Mouse (Mus musculus): ENCODE data around the gene Ace3. TPM values are rescaled to one million over a fixed set of nuclear protein-coding genes. Genes with fewer than 3 reads are reported as not detected.

Ace3 gene
- polyA plus RNA-seq, 1 experiment from 2014 or later = not detected

DNA sequence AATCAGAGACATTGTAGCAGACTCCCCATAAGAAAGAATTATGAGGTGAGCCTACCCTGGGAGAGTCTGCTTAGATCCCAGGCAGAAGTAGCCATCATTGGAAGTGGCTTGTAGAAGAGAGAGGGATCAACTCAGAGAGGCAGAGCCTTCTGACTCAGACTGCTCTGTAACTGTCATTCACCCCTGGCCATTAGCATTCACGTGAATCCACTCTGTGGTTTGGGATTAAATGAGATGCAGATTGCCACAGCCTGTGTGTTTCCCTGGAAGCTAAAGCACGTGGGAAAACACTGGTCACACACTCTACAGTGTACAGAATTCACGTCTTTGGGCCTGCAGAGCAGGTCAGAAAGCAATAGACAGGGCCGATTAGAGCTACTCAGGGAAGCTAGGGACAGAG, 10.0 kb upstream of the Ace3 start:
- no peak for ATAC-seq (ENCODE audit: insufficient number of reproducible peaks, low FRiP score, low TSS enrichment, low read depth)
- Histone ChIP-seq H3K4me2 (no peak overlapping the region), H3K4me1 (no peaks in the 10 kb centered on the region), H3K27ac (no peak overlapping the region), H3K9me3 (no peaks in the 10 kb centered on the region), H3K9ac (no peak overlapping the region), H3K36me3 (no peaks in the 10 kb centered on the region), H3K4me3 (no peak overlapping the region), H3K27me3 (no peaks in the 10 kb centered on the region; the same call in 1 of the 2 replicates)
- 68% methylated on average over 4 of the region's 4 CpGs for WGBS

DNA sequence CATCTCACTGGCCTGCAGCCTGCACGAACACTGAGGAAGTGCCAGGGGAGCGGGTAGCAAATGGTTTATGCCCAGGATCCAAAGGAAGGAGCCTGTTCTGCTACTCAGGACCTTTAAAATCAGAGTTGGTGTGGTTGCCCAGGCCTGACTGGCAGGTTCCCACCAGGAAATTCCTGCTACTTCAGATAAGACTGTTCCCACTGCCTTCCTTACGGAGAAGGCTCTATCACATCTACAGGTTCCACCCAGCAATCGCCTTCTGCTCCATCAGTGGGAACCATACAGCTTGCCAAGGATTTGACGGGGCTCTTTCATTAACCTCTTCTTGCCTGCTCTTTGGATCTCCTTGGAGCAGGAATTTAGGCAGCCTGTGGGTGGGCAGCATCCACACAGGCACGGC, 7.0 kb upstream of the Ace3 start:
- H3K9ac ChIP-seq = no peak overlapping the region
- H3K36me3 ChIP-seq = no peaks in the 10 kb centered on the region
- 73% methylated on average over 6 of the region's 6 CpGs for WGBS
- no peak for ATAC-seq (ENCODE audit: insufficient number of reproducible peaks, low FRiP score, low TSS enrichment, low read depth)
- H3K27me3 ChIP-seq = no peaks in the 10 kb centered on the region; the same call in 1 of the 2 replicates
- no peak overlapping the region for H3K4me3 ChIP-seq
- H3K9me3 ChIP-seq = no peaks in the 10 kb centered on the region
- H3K4me1 ChIP-seq = no peaks in the 10 kb centered on the region
- H3K4me2 ChIP-seq = no peak overlapping the region
- H3K27ac ChIP-seq = no peak overlapping the region

DNA sequence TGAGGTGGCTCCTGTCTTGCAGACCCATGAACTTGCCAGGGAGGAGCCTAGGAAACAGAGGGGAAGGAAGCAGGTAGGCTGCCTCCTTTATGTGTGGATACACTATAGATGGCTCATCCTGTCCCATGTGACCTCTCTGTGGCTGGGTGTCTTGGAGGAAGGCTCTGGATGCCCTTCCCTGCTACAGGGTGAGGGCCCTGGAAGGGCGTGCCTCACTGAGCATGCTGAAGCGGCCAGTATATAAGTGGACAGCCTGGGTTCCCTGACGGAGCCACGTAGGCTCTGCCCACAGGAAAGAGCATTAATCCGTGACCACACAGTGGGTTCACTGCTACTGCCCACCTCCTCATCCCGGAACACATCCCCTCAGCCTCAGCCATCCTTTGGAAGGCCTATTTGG, 5.0 kb upstream of the Ace3 start:
- ATAC-seq (ENCODE audit: insufficient number of reproducible peaks, low FRiP score, low TSS enrichment, low read depth) = no peak
- H3K9ac ChIP-seq = no peak overlapping the region
- H3K4me3 ChIP-seq = no peak overlapping the region
- H3K27me3 ChIP-seq = no peaks in the 10 kb centered on the region; the same call in 1 of the 2 replicates
- 80% methylated on average over 6 of the region's 6 CpGs for WGBS
- no peaks in the 10 kb centered on the region for H3K9me3 ChIP-seq
- no peak overlapping the region for H3K27ac ChIP-seq
- H3K4me2 ChIP-seq = no peak overlapping the region
- no peaks in the 10 kb centered on the region for H3K4me1 ChIP-seq
- no peaks in the 10 kb centered on the region for H3K36me3 ChIP-seq

DNA sequence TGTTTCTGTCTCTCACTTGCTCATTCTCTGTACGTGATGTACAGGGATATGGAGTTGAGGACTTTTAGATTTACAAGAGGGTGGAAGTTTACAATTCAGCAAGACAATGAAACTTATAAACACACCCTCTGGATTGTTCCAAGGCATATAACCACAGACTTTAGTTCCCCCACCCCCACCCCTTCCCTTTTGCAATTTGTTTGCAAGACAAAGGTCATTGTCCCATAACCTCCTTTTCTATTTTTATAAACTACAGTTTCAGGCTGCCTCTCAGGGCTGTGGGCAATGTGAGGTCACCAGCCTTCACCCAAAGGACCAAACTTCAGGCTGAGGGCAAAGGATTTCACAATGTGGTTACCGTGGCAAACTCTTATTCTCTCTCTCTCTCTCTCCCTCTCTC, 4.2 kb upstream of the Ace3 start:
- WGBS = 64% methylated on average over 2 of the region's 2 CpGs
- no peak for ATAC-seq (ENCODE audit: insufficient number of reproducible peaks, low FRiP score, low TSS enrichment, low read depth)
- no peaks in the 10 kb centered on the region for H3K9me3 ChIP-seq
- H3K4me2 ChIP-seq = no peak overlapping the region
- no peaks in the 10 kb centered on the region; the same call in 1 of the 2 replicates for H3K27me3 ChIP-seq
- no peaks in the 10 kb centered on the region for H3K36me3 ChIP-seq
- no peaks in the 10 kb centered on the region for H3K4me1 ChIP-seq
- no peak overlapping the region for H3K27ac ChIP-seq
- no peak overlapping the region for H3K4me3 ChIP-seq
- no peak overlapping the region for H3K9ac ChIP-seq

- Histone ChIP-seq H3K27me3 (no peaks in the 10 kb centered on the region), H3K4me1 (no peaks in the 10 kb centered on the region), H3K9me3 (no peaks in the 10 kb centered on the region), H3K27ac (no peak overlapping the region), H3K4me2 (no peak overlapping the region), H3K9ac (no peak overlapping the region), H3K4me3 (no peak overlapping the region), H3K36me3 (no peaks in the 10 kb centered on the region)
- 89% methylated on average over 6 of the region's 6 CpGs for WGBS
- ATAC-seq (ENCODE audit: insufficient number of reproducible peaks, low FRiP score, low TSS enrichment, low read depth) = no peak
Measured at GRCm38 (mm10) chr11:106000062-106000461, 5.6 kb downstream of the Ace3 start.

DNA sequence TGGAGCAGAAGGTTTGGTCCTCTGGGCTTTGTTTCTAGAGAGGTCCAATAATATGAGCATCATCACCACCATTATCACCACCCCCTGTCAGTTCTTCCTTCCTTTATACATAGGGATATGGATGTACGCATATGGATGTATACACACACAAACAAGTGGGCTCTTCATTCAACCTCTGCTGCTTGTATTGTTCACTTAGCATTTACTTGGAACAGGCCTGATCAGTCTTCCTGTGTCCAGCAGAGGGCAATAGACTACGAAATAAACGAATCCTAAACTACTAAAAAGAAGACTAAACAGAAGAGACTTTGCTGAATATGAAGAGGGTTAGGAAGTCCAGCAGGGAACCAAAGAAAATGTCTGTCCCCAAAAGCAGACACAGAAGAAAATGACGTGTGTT, 7.2 kb downstream of the Ace3 start:
- H3K9ac ChIP-seq = no peak overlapping the region
- H3K36me3 ChIP-seq = no peaks in the 10 kb centered on the region
- no peak overlapping the region for H3K4me3 ChIP-seq
- H3K27me3 ChIP-seq = no peaks in the 10 kb centered on the region
- H3K27ac ChIP-seq = no peak overlapping the region
- H3K9me3 ChIP-seq = no peaks in the 10 kb centered on the region
- no peak for ATAC-seq (ENCODE audit: insufficient number of reproducible peaks, low FRiP score, low TSS enrichment, low read depth)
- no peak overlapping the region for H3K4me2 ChIP-seq
- 50% methylated on average over 4 of the region's 4 CpGs for WGBS
- no peaks in the 10 kb centered on the region for H3K4me1 ChIP-seq

GRCm38 (mm10) chr11:106004576-106004975, 10.1 kb downstream of the Ace3 start:
- H3K27me3 ChIP-seq = peaks cover 10% of the 10 kb centered on the region; the same call in 1 of the 2 replicates
- no peak overlapping the region for H3K27ac ChIP-seq
- no peak overlapping the region for H3K4me2 ChIP-seq
- H3K9me3 ChIP-seq = no peaks in the 10 kb centered on the region
- H3K36me3 ChIP-seq = no peaks in the 10 kb centered on the region
- no peak for ATAC-seq (ENCODE audit: insufficient number of reproducible peaks, low FRiP score, low TSS enrichment, low read depth)
- WGBS = 88% methylated on average over 1 of the region's 1 CpGs
- peaks cover 4% of the 10 kb centered on the region for H3K4me1 ChIP-seq
- H3K4me3 ChIP-seq = no peak overlapping the region
- H3K9ac ChIP-seq = no peak overlapping the region

DNA sequence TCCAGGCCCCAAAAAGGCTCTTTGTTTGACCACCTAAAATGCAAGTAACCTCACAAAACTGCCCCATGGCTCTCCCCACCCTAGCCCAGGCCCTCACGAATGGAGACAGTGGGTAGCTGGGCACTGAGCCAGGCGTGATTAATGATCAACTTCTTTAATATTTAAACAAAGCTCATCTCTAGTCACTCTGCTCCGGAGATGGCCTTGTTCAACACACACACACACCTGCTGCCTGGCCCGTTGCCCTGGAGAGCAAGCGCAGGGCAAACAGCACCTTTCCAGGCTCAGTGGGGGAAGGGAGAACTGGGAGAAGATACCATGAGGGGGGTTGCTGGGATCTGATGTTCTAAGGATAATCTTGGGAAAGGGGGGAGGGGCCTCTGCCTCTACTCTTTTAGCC, 11.5 kb downstream of the Ace3 start:
- Histone ChIP-seq H3K4me1 (peaks cover 4% of the 10 kb centered on the region), H3K9ac (no peak overlapping the region), H3K36me3 (no peaks in the 10 kb centered on the region), H3K9me3 (no peaks in the 10 kb centered on the region), H3K27ac (no peak overlapping the region), H3K27me3 (peaks cover 23% of the 10 kb centered on the region), H3K4me2 (no peak overlapping the region), H3K4me3 (no peak overlapping the region)
- 58% methylated on average over 5 of the region's 5 CpGs for WGBS
- no peak for ATAC-seq (ENCODE audit: insufficient number of reproducible peaks, low FRiP score, low TSS enrichment, low read depth)

DNA sequence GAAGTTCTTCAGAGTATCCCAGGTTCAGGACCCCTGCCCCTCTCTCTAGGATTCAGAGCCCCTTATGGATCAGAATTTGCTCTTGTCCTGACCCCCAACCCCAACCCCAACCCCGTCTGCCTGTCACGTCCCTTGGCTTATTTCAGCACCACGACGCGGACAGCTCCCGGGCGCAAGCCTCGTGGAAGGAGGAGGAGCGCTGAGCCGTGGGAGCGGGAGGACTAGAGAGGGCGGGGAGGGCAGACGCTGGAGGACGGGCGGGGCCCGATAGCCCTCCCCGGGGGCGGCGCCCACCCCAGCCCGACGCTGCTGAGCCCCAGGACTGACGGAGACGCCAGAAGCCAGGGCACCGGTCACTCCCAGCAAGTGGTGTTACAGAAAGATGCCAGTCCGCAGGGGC, 13.3 kb downstream of the Ace3 start, which contains the start of gene Kcnh6:
Kcnh6 (plus strand) TSS at position 304 of the 400 bp plus-strand sequence.
- WGBS = 0% methylated on average over 25 of the region's 25 CpGs
- Histone ChIP-seq H3K9ac (no peak within 1 kb of the TSS), H3K4me3 (peak within 1 kb of the TSS; percentile 27), H3K9me3 (no peaks in the 10 kb centered on the region), H3K27me3 (peaks cover 28% of the 10 kb centered on the region), H3K36me3 (no peaks in the 10 kb centered on the region), H3K4me1 (peaks cover 4% of the 10 kb centered on the region), H3K4me2 (peak within 1 kb of the TSS; percentile 66), H3K27ac (no peak within 1 kb of the TSS)
- ATAC-seq (ENCODE audit: insufficient number of reproducible peaks, low FRiP score, low TSS enrichment, low read depth) = 0 out of 2 replicates have a peak, but pooled peaks have one; percentile 16

DNA sequence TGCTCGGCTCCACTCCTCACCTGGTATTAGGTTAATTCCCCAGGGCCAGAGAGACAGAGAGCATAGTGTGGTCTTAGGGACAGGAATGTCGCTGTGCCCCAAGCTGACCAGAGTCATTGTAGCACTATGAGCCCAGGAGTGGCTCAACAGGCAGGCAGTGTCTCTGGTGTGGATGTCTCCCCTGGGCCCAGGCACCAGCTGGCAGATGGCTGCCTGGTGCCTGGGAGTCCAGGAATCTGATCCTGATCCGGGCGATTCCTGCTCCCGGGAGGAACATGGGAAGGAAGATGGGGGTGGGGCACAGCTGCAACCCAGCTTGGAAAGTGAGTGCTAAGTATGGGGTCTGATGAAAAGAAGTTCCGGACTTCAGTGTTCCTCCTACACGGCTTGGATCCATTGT, 18.2 kb downstream of the Ace3 start:
- no peak for ATAC-seq (ENCODE audit: insufficient number of reproducible peaks, low FRiP score, low TSS enrichment, low read depth)
- WGBS = 44% methylated on average over 7 of the region's 7 CpGs
- Histone ChIP-seq H3K9me3 (no peaks in the 10 kb centered on the region), H3K4me1 (peaks cover 12% of the 10 kb centered on the region), H3K36me3 (no peaks in the 10 kb centered on the region), H3K9ac (no peak overlapping the region), H3K27me3 (peaks cover 28% of the 10 kb centered on the region), H3K27ac (no peak overlapping the region), H3K4me2 (no peak overlapping the region), H3K4me3 (no peak overlapping the region)

- H3K27me3 ChIP-seq = peaks cover 26% of the 10 kb centered on the region
- peaks cover 8% of the 10 kb centered on the region; the same call in 1 of the 2 replicates for H3K4me1 ChIP-seq
- H3K9me3 ChIP-seq = no peaks in the 10 kb centered on the region
- H3K36me3 ChIP-seq = no peaks in the 10 kb centered on the region
- no peak overlapping the region for H3K4me3 ChIP-seq
- no peak overlapping the region for H3K27ac ChIP-seq
- no peak overlapping the region for H3K4me2 ChIP-seq
- 58% methylated on average over 11 of the region's 11 CpGs for WGBS
- no peak overlapping the region for H3K9ac ChIP-seq
- ATAC-seq (ENCODE audit: insufficient number of reproducible peaks, low FRiP score, low TSS enrichment, low read depth) = no peak
Measured at GRCm38 (mm10) chr11:106013556-106014225, 19.2 kb downstream of the Ace3 start.

GRCm38 (mm10) chr11:106016440-106016839, 22.0 kb downstream of the Ace3 start:
- peaks cover 16% of the 10 kb centered on the region for H3K4me1 ChIP-seq
- no peaks in the 10 kb centered on the region for H3K36me3 ChIP-seq
- no peak overlapping the region for H3K4me2 ChIP-seq
- 71% methylated on average over 5 of the region's 5 CpGs for WGBS
- H3K9ac ChIP-seq = no peak overlapping the region
- ATAC-seq (ENCODE audit: insufficient number of reproducible peaks, low FRiP score, low TSS enrichment, low read depth) = no peak
- peaks cover 25% of the 10 kb centered on the region for H3K27me3 ChIP-seq
- no peaks in the 10 kb centered on the region for H3K9me3 ChIP-seq
- H3K27ac ChIP-seq = no peak overlapping the region
- H3K4me3 ChIP-seq = no peak overlapping the region

Measured in limb, embryonic 15.5 days (tissue).